Comparison of ENCODE assay signal across 17 mouse cellular contexts in genomic region chr1:135159556-135160123, GRCm38 (mm10). TPM values are rescaled to one million over a fixed set of nuclear protein-coding genes. Genes with fewer than 3 reads are reported as not detected.
A peak's percentile ranks its signal among the peaks of the same experiment; 100 is the strongest.
DNase-seq lines count a peak whose midpoint lies in the region; ATAC-seq and TF ChIP-seq lines count a peak whose summit lies in the region.
"Had no signal": no experiment of that assay in that cellular context is flagged by ENCODE, and none has a peak within 500 bp of the region (broad histone marks: within the 10 kb centered on the region; RNA-seq: fewer than 3 reads in every experiment).

No protein-coding gene starts in this region.

- WGBS in forebrain, embryonic 16.5 days, result 63% methylated on average over 11 of the region's 11 CpGs
- 50% methylated on average over 11 of the region's 11 CpGs for WGBS in hindbrain, postnatal 0 days
- 70% methylated on average over 11 of the region's 11 CpGs for WGBS in neural tube, embryonic 15.5 days

- no peak for TF ChIP-seq CTCF in layer of hippocampus, adult 2 months (conservative IDR thresholded peaks at IDR 0.05)
- no peak for TF ChIP-seq CTCF in hindbrain, postnatal 0 days (IDR thresholded peaks at IDR 0.05; ENCODE audit: low read depth)

- H3K27me3 ChIP-seq in forebrain, embryonic 16.5 days (replicated peaks; ENCODE audit: control insufficient read depth, insufficient read depth, low read length), result no peaks in the 10 kb centered on the region
- H3K27me3 ChIP-seq in hindbrain, postnatal 0 days (ENCODE audit: insufficient read depth, low read length), result no peaks in the 10 kb centered on the region
- no peaks in the 10 kb centered on the region for H3K27me3 ChIP-seq in neural tube, embryonic 15.5 days (replicated peaks)
- H3K27me3 ChIP-seq: intestine, embryonic 15.5 days had no signal

- no peak overlapping the region for H3K4me2 ChIP-seq in forebrain, embryonic 16.5 days (ENCODE audit: low read length)
- H3K4me2 ChIP-seq in hindbrain, postnatal 0 days (ENCODE audit: low read depth, low read length), result no peak overlapping the region
- H3K4me2 ChIP-seq in neural tube, embryonic 15.5 days, result no peak overlapping the region
- H3K4me2 ChIP-seq: intestine, embryonic 15.5 days had no signal

- ATAC-seq in forebrain, embryonic 16.5 days, result no peak
- ATAC-seq in hindbrain, postnatal 0 days, result peak; percentile 18; the same call in 1 of the 2 replicates
- 0 out of 2 replicates have a peak, but pooled peaks have one; percentile 15 for ATAC-seq in neural tube, embryonic 15.5 days (ENCODE audit: low FRiP score)
- ATAC-seq in cerebellum, adult (ENCODE audit: insufficient number of reproducible peaks, low FRiP score, low TSS enrichment), result no peak

- peaks cover 10% of the 10 kb centered on the region; the same call in 1 of the 2 replicates for H3K36me3 ChIP-seq in forebrain, embryonic 16.5 days (ENCODE audit: control insufficient read depth, insufficient read depth)
- H3K36me3 ChIP-seq in hindbrain, postnatal 0 days (ENCODE audit: insufficient read depth, low read length), result peaks cover 12% of the 10 kb centered on the region; the same call in 1 of the 2 replicates
- peaks cover 19% of the 10 kb centered on the region for H3K36me3 ChIP-seq in neural tube, embryonic 15.5 days

- no peaks in the 10 kb centered on the region for H3K9me3 ChIP-seq in forebrain, embryonic 16.5 days (ENCODE audit: control insufficient read depth, low read length)
- no peaks in the 10 kb centered on the region for H3K9me3 ChIP-seq in hindbrain, postnatal 0 days (ENCODE audit: low read length)
- H3K9me3 ChIP-seq in neural tube, embryonic 15.5 days (replicated peaks), result no peaks in the 10 kb centered on the region
- H3K9me3 ChIP-seq: intestine, embryonic 15.5 days had no signal

- peak overlapping the region; percentile 93 for H3K27ac ChIP-seq in layer of hippocampus, adult 2 months
- H3K27ac ChIP-seq in forebrain, embryonic 16.5 days (ENCODE audit: low read length), result peak overlapping the region; percentile 54
- H3K27ac ChIP-seq in hindbrain, postnatal 0 days, result peak overlapping the region; percentile 84
- H3K27ac ChIP-seq in neural tube, embryonic 15.5 days (replicated peaks), result peak overlapping the region; percentile 77
- H3K27ac ChIP-seq: intestine, embryonic 15.5 days; liver, embryonic 14.5 days had no signal

- H3K4me1 ChIP-seq in forebrain, embryonic 16.5 days (replicated peaks; ENCODE audit: control insufficient read depth, insufficient read depth, low read length), result peaks cover 15% of the 10 kb centered on the region
- H3K4me1 ChIP-seq in hindbrain, postnatal 0 days (ENCODE audit: insufficient read depth, low read length), result no peaks in the 10 kb centered on the region
- H3K4me1 ChIP-seq in neural tube, embryonic 15.5 days, result peaks cover 21% of the 10 kb centered on the region

- peak overlapping the region; percentile 24 for H3K4me3 ChIP-seq in layer of hippocampus, adult 2 months
- H3K4me3 ChIP-seq in forebrain, embryonic 16.5 days (replicated peaks; ENCODE audit: low read length), result no peak overlapping the region
- H3K4me3 ChIP-seq in hindbrain, postnatal 0 days (ENCODE audit: low read length), result no peak overlapping the region
- H3K4me3 ChIP-seq in neural tube, embryonic 15.5 days (replicated peaks), result no peak overlapping the region
- H3K4me3 ChIP-seq: erythroblast, embryonic 14.5 days; intestine, embryonic 15.5 days had no signal

- no peak for DNase-seq in layer of hippocampus, adult 2 months (ENCODE audit: low spot score in 2 of 2)
- no peak for DNase-seq in layer of hippocampus, adult 11-12 months (ENCODE audit: low spot score)
- peak; percentile 50 for DNase-seq in hindbrain, postnatal 0 days (ENCODE audit: low spot score)
- DNase-seq in heart, adult 9 months (ENCODE audit: low spot score in 2 of 2), result no peak
- DNase-seq: cerebellum, adult 8-10 months; heart, adult 11 months; kidney, postnatal 10 days had no signal

- no peak overlapping the region for H3K9ac ChIP-seq in forebrain, embryonic 16.5 days (replicated peaks; ENCODE audit: low read depth, low read length)
- H3K9ac ChIP-seq in hindbrain, postnatal 0 days (replicated peaks; ENCODE audit: low read length), result no peak overlapping the region
- no peak overlapping the region for H3K9ac ChIP-seq in neural tube, embryonic 15.5 days (replicated peaks)
- H3K9ac ChIP-seq: intestine, embryonic 15.5 days; liver, embryonic 14.5 days had no signal

RNA-seq across cellular contexts. Expression of gene Gpr37l1, which starts 7.8 kb away (rescaled TPM):
- 100 to 1,000 TPM; 193 to 194 TPM for total RNA-seq in layer of hippocampus, adult 2 months (2021)
- 0.24 and 0.48 TPM in 2 replicates for polyA plus RNA-seq in forebrain, embryonic 16.5 days (2015; fragmentation: Nextera tagmentation; extraction: Ambion mirVana)
- 42.6 and 66.3 TPM in 2 replicates for total RNA-seq in hindbrain, postnatal 0 days (2014; rRNA removed)
- 24.9 and 32.1 TPM in 2 replicates for polyA plus RNA-seq in hindbrain, postnatal 0 days (2015; fragmentation: Nextera tagmentation; extraction: Ambion mirVana)
- 1.4 and 1.7 TPM in 2 replicates for polyA plus RNA-seq in neural tube, embryonic 15.5 days (2015; fragmentation: Nextera tagmentation; extraction: Ambion mirVana)
- total RNA-seq: MEL had no signal
- polyA plus RNA-seq: erythroblast, embryonic 14.5 days; heart, embryonic 16.5 days; testis, adult 2 months had no signal

RNA-seq across cellular contexts. Expression of gene Arl8a, which starts 13.0 kb away (rescaled TPM):
- total RNA-seq in layer of hippocampus, adult 2 months (2021), result 100 to 1,000 TPM; 247 to 258 TPM
- polyA plus RNA-seq in forebrain, embryonic 16.5 days (2015; fragmentation: Nextera tagmentation; extraction: Ambion mirVana), result 323 and 336 TPM in 2 replicates
- 251 and 277 TPM in 2 replicates for total RNA-seq in hindbrain, postnatal 0 days (2014; rRNA removed)
- polyA plus RNA-seq in hindbrain, postnatal 0 days (2015; fragmentation: Nextera tagmentation; extraction: Ambion mirVana), result 329 and 369 TPM in 2 replicates
- 314 and 353 TPM in 2 replicates for polyA plus RNA-seq in neural tube, embryonic 15.5 days (2015; fragmentation: Nextera tagmentation; extraction: Ambion mirVana)

RNA-seq across cellular contexts. Expression of gene Ptpn7, which starts 27.1 kb away (rescaled TPM):
- total RNA-seq in layer of hippocampus, adult 2 months (2021), result not detected
- 0.24 and 0.27 TPM in 2 replicates for polyA plus RNA-seq in forebrain, embryonic 16.5 days (2015; fragmentation: Nextera tagmentation; extraction: Ambion mirVana)
- total RNA-seq in hindbrain, postnatal 0 days (2014; rRNA removed), result 0.10 and 0.54 TPM in 2 replicates
- 0.10 and 0.11 TPM in 2 replicates for polyA plus RNA-seq in hindbrain, postnatal 0 days (2015; fragmentation: Nextera tagmentation; extraction: Ambion mirVana)
- polyA plus RNA-seq in neural tube, embryonic 15.5 days (2015; fragmentation: Nextera tagmentation; extraction: Ambion mirVana), result 0.36 and 15.5 TPM in 2 replicates
- total RNA-seq: layer of hippocampus, postnatal 14 days had no signal

RNA-seq across cellular contexts. Expression of gene Lgr6, which starts 54.6 kb away (rescaled TPM):
- total RNA-seq in layer of hippocampus, adult 2 months (2021), result 1 to 10 TPM; 2.4 TPM
- 0.53 and 0.60 TPM in 2 replicates for polyA plus RNA-seq in forebrain, embryonic 16.5 days (2015; fragmentation: Nextera tagmentation; extraction: Ambion mirVana)
- 4.6 and 5.0 TPM in 2 replicates for total RNA-seq in hindbrain, postnatal 0 days (2014; rRNA removed)
- 2.7 and 3.1 TPM in 2 replicates for polyA plus RNA-seq in hindbrain, postnatal 0 days (2015; fragmentation: Nextera tagmentation; extraction: Ambion mirVana)
- polyA plus RNA-seq in neural tube, embryonic 15.5 days (2015; fragmentation: Nextera tagmentation; extraction: Ambion mirVana), result 1.6 TPM in 2 replicates
- polyA plus RNA-seq: erythroblast, embryonic 14.5 days had no signal

Comparison
In these comparisons a context has a peak if more than half of its experiments do, and no peak if none do; other contexts are left out.
1. ATAC-seq: peak in hindbrain, postnatal 0 days (single experiment) and neural tube, embryonic 15.5 days (single experiment); none in forebrain, embryonic 16.5 days (single experiment) and cerebellum, adult (single experiment).
2. Peak in every context shown above with its lines, with median percentiles within 50 percentile points of each other: H3K27ac ChIP-seq.